Mouse (Mus musculus) embryonic facial prominence, embryonic 13.5 days (tissue): ENCODE measurements around the gene Gm12248. TPM values are rescaled to one million over a fixed set of nuclear protein-coding genes. Genes with fewer than 3 reads are reported as not detected.
"Not testable (repeated sequence)": the region's sequence is repeated elsewhere in the genome, so short reads cannot be mapped to it uniquely, and the experiment has no call there.

Experiments
- ATAC-seq: fragments of 200-750 bp; cut with Nextera tagmentation; 2 replicates; pipeline ENCODE4 v1.8.0; 2017; ENCODE audit warnings: low read depth; ENCODE audit not compliant: insufficient number of reproducible peaks, insufficient read depth, low FRiP score, low TSS enrichment
- H3K27ac ChIP-seq: fragments of 300-500 bp; sonication (generic); 2 replicates; pipeline ENCODE4 v1.5.1; 2015; ENCODE audit warnings: moderate library complexity, mild to moderate bottlenecking, inconsistent platforms
- H3K27me3 ChIP-seq: fragments of 300-500 bp; sonication (generic); 2 replicates; pipeline ENCODE4 v1.6.1; 2015; ENCODE audit warnings: mild to moderate bottlenecking, inconsistent platforms
- H3K36me3 ChIP-seq: fragments of 300-500 bp; sonication (generic); 2 replicates; pipeline ENCODE4 v1.6.1; 2015; ENCODE audit warnings: mild to moderate bottlenecking, inconsistent platforms
- H3K4me1 ChIP-seq: fragments of 300-500 bp; sonication (generic); 2 replicates; pipeline ENCODE4 v1.6.1; 2015; ENCODE audit warnings: inconsistent platforms
- H3K4me2 ChIP-seq: fragments of 300-500 bp; sonication (generic); 2 replicates; pipeline ENCODE4 v1.6.1; 2015; ENCODE audit warnings: moderate library complexity, mild to moderate bottlenecking, inconsistent platforms
- H3K4me3 ChIP-seq: fragments of 300-500 bp; sonication (generic); 2 replicates; pipeline ENCODE4 v1.5.1; 2015; ENCODE audit warnings: mild to moderate bottlenecking, inconsistent platforms
- H3K9ac ChIP-seq: fragments of 300-500 bp; sonication (generic); 2 replicates; pipeline ENCODE4 v1.6.1; 2015; ENCODE audit warnings: mild to moderate bottlenecking, inconsistent platforms
- H3K9me3 ChIP-seq: fragments of 300-500 bp; sonication (generic); 2 replicates; pipeline ENCODE4 v1.6.1; 2016; ENCODE audit warnings: inconsistent platforms
- WGBS: fragments of 180-500 bp; shearing (Covaris S2); methylation state at CpG from one replicate; pipeline ENCODE4 v1.1.7; 2015; ENCODE audit warnings: mixed read lengths; 5-methylcytosine and 5-hydroxymethylcytosine counted together
- polyA plus RNA-seq: library from polyadenylated mRNA; unstranded; fragments of >200 nt; fragmentation: Nextera tagmentation; extraction: Ambion mirVana; gene quantifications from 2 replicates; pipeline ENCODE4 v1.2.1, GENCODE M21; 2015

The Gm12248 gene
- polyA plus RNA-seq, 1 experiment from 2014 or later, result not detected

- no peak overlapping the region for H3K4me2 ChIP-seq
- H3K9ac ChIP-seq, result no peak overlapping the region
- H3K27me3 ChIP-seq, result no peaks in the 10 kb centered on the region
- H3K4me1 ChIP-seq, result no peaks in the 10 kb centered on the region
- 72% methylated on average over 3 of the region's 3 CpGs for WGBS
- H3K9me3 ChIP-seq, result no peaks in the 10 kb centered on the region
- H3K27ac ChIP-seq, result no peak overlapping the region
- no peak overlapping the region for H3K4me3 ChIP-seq
- no peaks in the 10 kb centered on the region for H3K36me3 ChIP-seq
- no peak for ATAC-seq
Measured at GRCm38 (mm10) chr11:58072978-58073377, 20.0 kb downstream of the Gm12248 start.

- H3K4me3 ChIP-seq, result no peak overlapping the region
- no peak overlapping the region for H3K27ac ChIP-seq
- H3K9me3 ChIP-seq, result no peaks in the 10 kb centered on the region
- H3K36me3 ChIP-seq, result peaks cover 8% of the 10 kb centered on the region
- H3K4me2 ChIP-seq, result no peak overlapping the region
- H3K4me1 ChIP-seq, result no peaks in the 10 kb centered on the region
- no peaks in the 10 kb centered on the region for H3K27me3 ChIP-seq
- no peak overlapping the region for H3K9ac ChIP-seq
- 90% methylated on average over 4 of the region's 4 CpGs for WGBS
- ATAC-seq, result no peak
Measured at GRCm38 (mm10) chr11:58065025-58065424, 27.9 kb downstream of the Gm12248 start.

DNA sequence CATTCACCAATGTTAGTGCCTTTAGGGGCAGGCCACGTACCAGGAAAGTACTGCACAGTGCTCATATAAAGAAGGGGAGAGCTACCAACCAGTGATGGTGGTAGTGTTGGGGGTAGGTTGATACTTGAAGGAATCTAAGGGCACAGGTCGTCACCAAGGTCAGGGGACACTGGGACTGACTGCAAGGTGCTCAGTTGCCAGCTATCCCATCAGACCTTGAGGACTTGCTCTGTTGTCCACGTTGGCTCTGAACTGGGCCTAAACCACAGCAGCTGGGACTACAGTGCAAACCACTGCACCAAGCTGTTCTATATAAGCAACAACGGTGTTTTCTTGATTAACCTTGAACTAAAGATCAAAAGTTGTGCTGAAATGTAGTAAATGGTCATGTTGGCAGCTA lies 30.3 kb downstream of the Gm12248 start:
- no peaks in the 10 kb centered on the region for H3K27me3 ChIP-seq
- H3K9ac ChIP-seq, result no peak overlapping the region
- no peak overlapping the region for H3K4me2 ChIP-seq
- no peak overlapping the region for H3K4me3 ChIP-seq
- H3K36me3 ChIP-seq, result peaks cover 28% of the 10 kb centered on the region
- 81% methylated on average over 4 of the region's 4 CpGs for WGBS
- no peak overlapping the region for H3K27ac ChIP-seq
- H3K4me1 ChIP-seq, result no peaks in the 10 kb centered on the region
- no peak for ATAC-seq
- H3K9me3 ChIP-seq, result no peaks in the 10 kb centered on the region

GRCm38 (mm10) chr11:58061218-58061617 lies 31.7 kb downstream of the Gm12248 start:
- 92% methylated on average over 3 of the region's 4 CpGs for WGBS
- not testable (repeated sequence) for H3K4me3 ChIP-seq, H3K27me3 ChIP-seq, H3K9ac ChIP-seq, ATAC-seq, H3K27ac ChIP-seq, H3K4me1 ChIP-seq, H3K4me2 ChIP-seq, H3K9me3 ChIP-seq
- peaks cover 42% of the 10 kb centered on the region for H3K36me3 ChIP-seq

- not testable (repeated sequence) for H3K4me2 ChIP-seq, ATAC-seq, H3K4me1 ChIP-seq, H3K9me3 ChIP-seq, H3K4me3 ChIP-seq, H3K9ac ChIP-seq, H3K27ac ChIP-seq, H3K27me3 ChIP-seq
- 90% methylated on average over 7 of the region's 7 CpGs for WGBS
- H3K36me3 ChIP-seq, result peaks cover 57% of the 10 kb centered on the region
Measured at GRCm38 (mm10) chr11:58059752-58060151, 33.2 kb downstream of the Gm12248 start.

- Histone ChIP-seq H3K4me1 (no peaks in the 10 kb centered on the region), H3K4me2 (no peak overlapping the region), H3K36me3 (peaks cover 79% of the 10 kb centered on the region), H3K9me3 (no peaks in the 10 kb centered on the region), H3K27ac (no peak overlapping the region), H3K4me3 (no peak overlapping the region), H3K9ac (no peak overlapping the region), H3K27me3 (no peaks in the 10 kb centered on the region)
- WGBS, result 57% methylated on average over 6 of the region's 6 CpGs
- no peak for ATAC-seq
Measured at GRCm38 (mm10) chr11:58057455-58057854, 35.5 kb downstream of the Gm12248 start.

GRCm38 (mm10) chr11:58046438-58046837 lies 46.5 kb downstream of the Gm12248 start:
- Histone ChIP-seq H3K4me3 (no peak overlapping the region), H3K9me3 (no peaks in the 10 kb centered on the region), H3K9ac (no peak overlapping the region), H3K36me3 (peaks cover 82% of the 10 kb centered on the region), H3K4me2 (no peak overlapping the region), H3K27ac (no peak overlapping the region), H3K4me1 (no peaks in the 10 kb centered on the region), H3K27me3 (no peaks in the 10 kb centered on the region)
- WGBS, result 76% methylated on average over 4 of the region's 4 CpGs
- ATAC-seq, result no peak

GRCm38 (mm10) chr11:58042861-58043431 lies 50.0 kb downstream of the Gm12248 start:
- 91% methylated on average over 5 of the region's 5 CpGs for WGBS

GRCm38 (mm10) chr11:58039027-58039426 lies 53.9 kb downstream of the Gm12248 start:
- Histone ChIP-seq H3K9me3 (no peaks in the 10 kb centered on the region), H3K4me3 (no peak overlapping the region), H3K27me3 (no peaks in the 10 kb centered on the region), H3K36me3 (peaks cover 27% of the 10 kb centered on the region), H3K9ac (no peak overlapping the region), H3K4me1 (peaks cover 12% of the 10 kb centered on the region; the same call in 1 of the 2 replicates), H3K27ac (no peak overlapping the region), H3K4me2 (no peak overlapping the region)
- WGBS, result 70% methylated on average over 1 of the region's 1 CpGs
- ATAC-seq, result no peak

More at GRCm38 (mm10) chr11:58042861-58043431, 50.0 kb downstream of the Gm12248 start:
- ATAC-seq, result no peak
- Histone ChIP-seq H3K9me3 (no peaks in the 10 kb centered on the region), H3K27ac (no peak overlapping the region), H3K9ac (no peak overlapping the region), H3K4me2 (no peak overlapping the region), H3K36me3 (peaks cover 48% of the 10 kb centered on the region), H3K4me3 (no peak overlapping the region), H3K27me3 (no peaks in the 10 kb centered on the region), H3K4me1 (no peaks in the 10 kb centered on the region)

DNA sequence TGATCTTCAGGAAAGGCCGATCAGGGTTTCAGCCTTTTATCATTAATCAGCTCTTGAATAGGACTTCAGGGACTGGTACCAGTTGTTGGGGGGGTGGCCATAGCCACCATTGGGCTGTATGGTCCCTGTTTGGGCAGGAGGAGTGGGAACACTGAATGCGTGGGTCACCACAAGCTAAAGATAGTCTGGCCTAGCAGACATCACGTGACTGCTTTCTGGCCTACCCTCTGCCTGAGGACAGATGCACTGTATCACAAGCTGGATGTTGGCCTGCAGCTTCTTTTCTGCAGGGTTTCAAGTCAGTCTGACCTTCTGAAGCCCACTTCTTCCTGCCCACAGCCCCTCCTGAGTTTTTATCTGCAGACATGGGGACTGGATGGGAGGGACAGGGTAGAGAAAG lies 59.3 kb downstream of the Gm12248 start:
- 89% methylated on average over 3 of the region's 3 CpGs for WGBS
- no peak for ATAC-seq
- no peaks in the 10 kb centered on the region for H3K36me3 ChIP-seq
- H3K4me1 ChIP-seq, result peaks cover 27% of the 10 kb centered on the region; the same call in 1 of the 2 replicates
- H3K27me3 ChIP-seq, result no peaks in the 10 kb centered on the region
- no peak overlapping the region for H3K4me3 ChIP-seq
- H3K27ac ChIP-seq, result no peak overlapping the region
- no peaks in the 10 kb centered on the region for H3K9me3 ChIP-seq
- no peak overlapping the region for H3K9ac ChIP-seq
- H3K4me2 ChIP-seq, result no peak overlapping the region

DNA sequence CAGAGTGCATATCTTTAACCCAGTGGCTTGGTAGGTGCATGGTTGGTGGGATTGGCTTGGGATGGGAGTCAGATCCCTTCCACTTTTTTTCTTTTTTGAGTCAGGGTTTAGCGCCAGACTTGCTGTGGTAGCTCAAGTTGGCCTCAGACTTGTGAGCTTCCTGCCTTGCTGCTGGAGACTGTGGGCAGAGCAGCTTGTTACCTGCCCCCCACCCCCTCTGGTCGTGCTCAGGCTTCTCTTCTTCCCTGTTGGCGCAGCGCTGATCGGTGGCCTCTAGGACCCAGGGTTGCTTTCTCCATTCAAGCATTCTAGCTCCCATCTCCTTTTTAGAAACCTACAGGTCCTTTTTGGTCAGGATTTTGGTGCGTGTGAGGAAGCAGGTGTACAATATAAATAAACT lies 61.8 kb downstream of the Gm12248 start:
- Histone ChIP-seq H3K4me1 (peaks cover 27% of the 10 kb centered on the region), H3K36me3 (no peaks in the 10 kb centered on the region), H3K27ac (no peak overlapping the region), H3K9ac (no peak overlapping the region), H3K4me3 (no peak overlapping the region), H3K4me2 (no peak overlapping the region), H3K27me3 (no peaks in the 10 kb centered on the region), H3K9me3 (no peaks in the 10 kb centered on the region)
- 75% methylated on average over 6 of the region's 6 CpGs for WGBS
- ATAC-seq, result no peak

- Histone ChIP-seq H3K27ac (no peak overlapping the region), H3K4me3 (no peak overlapping the region), H3K4me2 (no peak overlapping the region), H3K9me3 (no peaks in the 10 kb centered on the region), H3K4me1 (peaks cover 21% of the 10 kb centered on the region), H3K27me3 (no peaks in the 10 kb centered on the region), H3K9ac (no peak overlapping the region), H3K36me3 (no peaks in the 10 kb centered on the region)
- WGBS, result 87% methylated on average over 2 of the region's 2 CpGs
- no peak for ATAC-seq
Measured at GRCm38 (mm10) chr11:58029869-58030268, 63.1 kb downstream of the Gm12248 start.
